Mouse (Mus musculus): ENCODE measurements around the gene Faap20.

- TF ChIP-seq CTCF (IDR thresholded peaks at IDR 0.05; ENCODE audit: control insufficient read depth, insufficient read depth, insufficient read length) (no peak), MYOG (IDR thresholded peaks at IDR 0.05; ENCODE audit: control insufficient read depth, extremely low read depth, insufficient read length) (no peak), MAX (IDR thresholded peaks at IDR 0.05) (no peak)
These were observed 43.7 kb upstream of the Faap20 start for GRCm38 (mm10) chr4:155205919-155206318.
